Mouse (Mus musculus): ENCODE data around the gene Calr. TPM values are rescaled to one million over a fixed set of nuclear protein-coding genes. Genes with fewer than 3 reads are reported as not detected.

Calr gene
- polyA plus RNA-seq, 1 experiment, result 404 TPM

- DNase-seq (ENCODE audit: low read depth, low spot score), result no peak
- WGBS, result 2% methylated on average over 18 of the region's 18 CpGs
Measured at GRCm38 (mm10) chr8:84823653-84824052, 23.1 kb downstream of the Calr start.

GRCm38 (mm10) chr8:84822723-84823122, 24.0 kb downstream of the Calr start, which contains the start of gene Dand5:
Gene Dand5 (minus strand): TSS chr8:84822823.
- no peak for DNase-seq (ENCODE audit: low read depth, low spot score)
- 68% methylated on average over 3 of the region's 3 CpGs for WGBS

- DNase-seq (ENCODE audit: low read depth, low spot score), result no peak
- 77% methylated on average over 17 of the region's 17 CpGs for WGBS
Measured at GRCm38 (mm10) chr8:84816117-84816516, 30.6 kb downstream of the Calr start.

- WGBS, result 8% methylated on average over 9 of the region's 9 CpGs
Measured at GRCm38 (mm10) chr8:84815547-84815946, 31.2 kb downstream of the Calr start.

GRCm38 (mm10) chr8:84814555-84815441, 31.9 kb downstream of the Calr start:
- WGBS, result 44% methylated on average over 19 of the region's 19 CpGs
- no peak for DNase-seq (ENCODE audit: low read depth, low spot score)

More at GRCm38 (mm10) chr8:84815547-84815946, 31.2 kb downstream of the Calr start:
- no peak for DNase-seq (ENCODE audit: low read depth, low spot score)

- no peak for DNase-seq (ENCODE audit: low read depth, low spot score)
- 80% methylated on average over 11 of the region's 11 CpGs for WGBS
Measured at GRCm38 (mm10) chr8:84814240-84814554, 32.5 kb downstream of the Calr start.

GRCm38 (mm10) chr8:84813830-84814229, 32.9 kb downstream of the Calr start:
- WGBS, result 63% methylated on average over 3 of the region's 3 CpGs
- no peak for DNase-seq (ENCODE audit: low read depth, low spot score)

- 4% methylated on average over 5 of the region's 5 CpGs for WGBS
Measured at GRCm38 (mm10) chr8:84813059-84813458, 33.7 kb downstream of the Calr start.

GRCm38 (mm10) chr8:84811303-84811702, 35.4 kb downstream of the Calr start:
- 25% methylated on average over 10 of the region's 10 CpGs for WGBS
- no peak for DNase-seq (ENCODE audit: low read depth, low spot score)

More at GRCm38 (mm10) chr8:84813059-84813458, 33.7 kb downstream of the Calr start:
- no peak for DNase-seq (ENCODE audit: low read depth, low spot score)

GRCm38 (mm10) chr8:84810896-84811295, 35.8 kb downstream of the Calr start:
- DNase-seq (ENCODE audit: low read depth, low spot score), result no peak
- 2% methylated on average over 32 of the region's 32 CpGs for WGBS

- DNase-seq (ENCODE audit: low read depth, low spot score), result no peak
- 82% methylated on average over 5 of the region's 5 CpGs for WGBS
Measured at GRCm38 (mm10) chr8:84809941-84810280, 36.8 kb downstream of the Calr start.

- WGBS, result 79% methylated on average over 12 of the region's 12 CpGs
- DNase-seq (ENCODE audit: low read depth, low spot score), result no peak
Measured at GRCm38 (mm10) chr8:84809109-84809940, 37.4 kb downstream of the Calr start.

- no peak for DNase-seq (ENCODE audit: low read depth, low spot score)
- 97% methylated on average over 5 of the region's 5 CpGs for WGBS
Measured at GRCm38 (mm10) chr8:84806031-84806430, 40.7 kb downstream of the Calr start.

GRCm38 (mm10) chr8:84799999-84800831, 46.5 kb downstream of the Calr start, which contains the start of gene Nfix:
Gene Nfix (minus strand): TSS chr8:84800344.
- 13% methylated on average over 115 of the region's 125 CpGs for WGBS
- no peak for DNase-seq (ENCODE audit: low read depth, low spot score)

GRCm38 (mm10) chr8:84799136-84799931, 47.4 kb downstream of the Calr start:
- WGBS, result 1% methylated on average over 108 of the region's 108 CpGs
- DNase-seq (ENCODE audit: low read depth, low spot score), result no peak

- no peak for DNase-seq (ENCODE audit: low read depth, low spot score)
- WGBS, result 69% methylated on average over 10 of the region's 10 CpGs
Measured at GRCm38 (mm10) chr8:84798446-84799135, 48.1 kb downstream of the Calr start.

GRCm38 (mm10) chr8:84797971-84798370, 48.8 kb downstream of the Calr start:
- DNase-seq (ENCODE audit: low read depth, low spot score), result no peak
- WGBS, result 87% methylated on average over 6 of the region's 6 CpGs

- 86% methylated on average over 15 of the region's 15 CpGs for WGBS
- no peak for DNase-seq (ENCODE audit: low read depth, low spot score)
Measured at GRCm38 (mm10) chr8:84797256-84797797, 49.4 kb downstream of the Calr start.
